Comparison of ENCODE assay signal across 26 mouse cellular contexts in genomic region chr4:41583353-41583752, GRCm38 (mm10). TPM values are rescaled to one million over a fixed set of nuclear protein-coding genes. Genes with fewer than 3 reads are reported as not detected.
DNase-seq lines count a peak whose midpoint lies in the region; ATAC-seq and TF ChIP-seq lines count a peak whose summit lies in the region.
"Had no signal": no experiment of that assay in that cellular context is flagged by ENCODE, and none has a peak within 500 bp of the region (broad histone marks: within the 10 kb centered on the region; RNA-seq: fewer than 3 reads in every experiment).

No protein-coding gene starts in this region.

- H3K9me3 ChIP-seq in midbrain, embryonic 12.5 days, result no peaks in the 10 kb centered on the region
- no peaks in the 10 kb centered on the region for H3K9me3 ChIP-seq in midbrain, postnatal 0 days (ENCODE audit: low read length)
- no peaks in the 10 kb centered on the region for H3K9me3 ChIP-seq in midbrain, embryonic 13.5 days
- H3K9me3 ChIP-seq in midbrain, embryonic 16.5 days (replicated peaks; ENCODE audit: control insufficient read depth, low read length, poor library complexity, severe bottlenecking), result no peaks in the 10 kb centered on the region
- H3K9me3 ChIP-seq: forebrain, embryonic 10.5 days; forebrain, embryonic 13.5 days; heart, embryonic 12.5 days; heart, embryonic 15.5 days; hindbrain, embryonic 10.5 days; hindbrain, embryonic 15.5 days had no signal

- no peaks in the 10 kb centered on the region for H3K27me3 ChIP-seq in midbrain, embryonic 12.5 days
- no peaks in the 10 kb centered on the region for H3K27me3 ChIP-seq in midbrain, postnatal 0 days (ENCODE audit: insufficient read depth, low read length)
- no peaks in the 10 kb centered on the region for H3K27me3 ChIP-seq in midbrain, embryonic 13.5 days
- H3K27me3 ChIP-seq in midbrain, embryonic 16.5 days (ENCODE audit: control insufficient read depth, insufficient read depth, low read depth, low read length), result no peaks in the 10 kb centered on the region

- no peak overlapping the region for H3K4me3 ChIP-seq in midbrain, embryonic 12.5 days
- no peak overlapping the region for H3K4me3 ChIP-seq in midbrain, postnatal 0 days (ENCODE audit: low read depth, low read length)
- H3K4me3 ChIP-seq in midbrain, embryonic 13.5 days (replicated peaks), result no peak overlapping the region
- H3K4me3 ChIP-seq in midbrain, embryonic 16.5 days (ENCODE audit: low read depth, low read length), result no peak overlapping the region
- H3K4me3 ChIP-seq: forebrain, embryonic 10.5 days; forebrain, embryonic 13.5 days; gastrocnemius, adult 2 months; heart, embryonic 12.5 days; heart, embryonic 15.5 days; hindbrain, embryonic 10.5 days; hindbrain, embryonic 15.5 days had no signal

- no peak overlapping the region for H3K27ac ChIP-seq in midbrain, embryonic 12.5 days (replicated peaks)
- no peak overlapping the region for H3K27ac ChIP-seq in midbrain, postnatal 0 days (ENCODE audit: low read depth, low read length)
- no peak overlapping the region for H3K27ac ChIP-seq in midbrain, embryonic 13.5 days
- H3K27ac ChIP-seq in midbrain, embryonic 16.5 days (ENCODE audit: low read length), result no peak overlapping the region
- H3K27ac ChIP-seq: forebrain, embryonic 10.5 days; forebrain, embryonic 13.5 days; gastrocnemius, adult 2 months; heart, embryonic 15.5 days; hindbrain, embryonic 10.5 days; hindbrain, embryonic 15.5 days had no signal

- no peak for DNase-seq in midbrain, postnatal 0 days (ENCODE audit: low spot score)
- peak; percentile 28 for DNase-seq in brain, embryonic 14.5 days (ENCODE audit: low read depth)
- no peak for DNase-seq in retina, embryonic 14.5 days (ENCODE audit: low spot score)
- DNase-seq: cerebellum, adult 11-12 months; cerebellum, adult 8-10 months; cerebellum, postnatal 10 days; cerebellum, postnatal 36 days; embryo, embryonic 11 days; forebrain, postnatal 0 days; gastrocnemius, adult 2 months; gastrocnemius, postnatal 14 days; heart, adult 11 months; heart, postnatal 10 days; heart, postnatal 36 days had no signal

- H3K9ac ChIP-seq in midbrain, embryonic 12.5 days (replicated peaks), result no peak overlapping the region
- no peak overlapping the region for H3K9ac ChIP-seq in midbrain, postnatal 0 days (replicated peaks; ENCODE audit: low read length, poor library complexity, severe bottlenecking)
- no peak overlapping the region for H3K9ac ChIP-seq in midbrain, embryonic 13.5 days (replicated peaks)
- H3K9ac ChIP-seq in midbrain, embryonic 16.5 days (ENCODE audit: low read depth, low read length), result no peak overlapping the region
- H3K9ac ChIP-seq: forebrain, embryonic 13.5 days; forebrain, postnatal 0 days; heart, embryonic 12.5 days; heart, embryonic 15.5 days; hindbrain, embryonic 15.5 days had no signal

- WGBS in midbrain, embryonic 12.5 days, result 68% methylated on average over 7 of the region's 7 CpGs
- WGBS in midbrain, postnatal 0 days, result 55% methylated on average over 7 of the region's 7 CpGs
- 52% methylated on average over 7 of the region's 7 CpGs for WGBS in midbrain, embryonic 13.5 days
- whole genome bisulfite sequencing in midbrain, embryonic 16.5 days, result 47% methylated on average over 7 of the region's 7 CpGs

- peaks cover under 1% of the 10 kb centered on the region; the same call in 1 of the 2 replicates for H3K4me1 ChIP-seq in midbrain, embryonic 12.5 days
- H3K4me1 ChIP-seq in midbrain, postnatal 0 days (ENCODE audit: insufficient read depth, low read length), result no peaks in the 10 kb centered on the region
- H3K4me1 ChIP-seq in midbrain, embryonic 13.5 days (replicated peaks), result peaks cover 9% of the 10 kb centered on the region
- no peaks in the 10 kb centered on the region for H3K4me1 ChIP-seq in midbrain, embryonic 16.5 days (ENCODE audit: control insufficient read depth, insufficient read depth, low read length)
- H3K4me1 ChIP-seq: forebrain, embryonic 10.5 days; heart, embryonic 12.5 days; heart, embryonic 15.5 days had no signal

- H3K36me3 ChIP-seq in midbrain, embryonic 12.5 days, result no peaks in the 10 kb centered on the region
- no peaks in the 10 kb centered on the region for H3K36me3 ChIP-seq in midbrain, postnatal 0 days (ENCODE audit: insufficient read depth, low read length)
- H3K36me3 ChIP-seq in midbrain, embryonic 13.5 days, result no peaks in the 10 kb centered on the region
- H3K36me3 ChIP-seq in midbrain, embryonic 16.5 days (ENCODE audit: control insufficient read depth, insufficient read depth, low read length), result no peaks in the 10 kb centered on the region
- H3K36me3 ChIP-seq: forebrain, embryonic 10.5 days; heart, embryonic 12.5 days; heart, embryonic 15.5 days; hindbrain, embryonic 10.5 days; hindbrain, embryonic 15.5 days had no signal

- TF ChIP-seq CTCF in midbrain, postnatal 0 days (IDR thresholded peaks at IDR 0.05), result no peak
- no peak for TF ChIP-seq CTCF in brain, embryonic 14.5 days (IDR thresholded peaks at IDR 0.05; ENCODE audit: borderline replicate concordance, extremely low read depth, insufficient read depth, insufficient read length)

- no peak overlapping the region for H3K4me2 ChIP-seq in midbrain, embryonic 12.5 days (replicated peaks)
- H3K4me2 ChIP-seq in midbrain, postnatal 0 days (ENCODE audit: low read depth, low read length, poor library complexity, severe bottlenecking), result no peak overlapping the region
- H3K4me2 ChIP-seq in midbrain, embryonic 13.5 days (replicated peaks), result no peak overlapping the region
- H3K4me2 ChIP-seq in midbrain, embryonic 16.5 days (ENCODE audit: low read length), result no peak overlapping the region
- H3K4me2 ChIP-seq: forebrain, embryonic 13.5 days; heart, embryonic 12.5 days; heart, embryonic 15.5 days; hindbrain, embryonic 15.5 days had no signal

- no peak for TF ChIP-seq POLR2A in brain, embryonic 14.5 days (IDR thresholded peaks at IDR 0.05; ENCODE audit: borderline replicate concordance, extremely low read depth, insufficient read depth, insufficient read length, poor library complexity, severe bottlenecking)

- ATAC-seq in midbrain, embryonic 12.5 days (ENCODE audit: low FRiP score, low read depth), result peak; percentile 58
- ATAC-seq in midbrain, postnatal 0 days (ENCODE audit: low FRiP score), result no peak
- peak; percentile 86 for ATAC-seq in midbrain, embryonic 13.5 days
- ATAC-seq in midbrain, embryonic 16.5 days, result peak; percentile 67; the same call in 1 of the 2 replicates
- ATAC-seq: CD4-positive, CD25-positive, alpha-beta regulatory T cell, adult 4 months; forebrain, embryonic 13.5 days; forebrain, postnatal 0 days had no signal

RNA-seq across cellular contexts. Expression of gene Dnaic1, which starts 13.8 kb away (rescaled TPM):
- 2.3 and 2.5 TPM in 2 replicates for polyA plus RNA-seq in midbrain, embryonic 12.5 days (2016; fragmentation: Nextera tagmentation; extraction: Ambion mirVana)
- 1.7 and 6.1 TPM in 2 replicates for total RNA-seq in midbrain, postnatal 0 days (2014; rRNA removed)
- 3.2 and 3.8 TPM in 2 replicates for polyA plus RNA-seq in midbrain, postnatal 0 days (2015; fragmentation: Nextera tagmentation; extraction: Ambion mirVana)
- polyA plus RNA-seq in brain, embryonic 14.5 days (2012; rRNA removed), result 2.3 and 2.8 TPM in 2 replicates
- 2.4 and 2.7 TPM in 2 replicates for polyA plus RNA-seq in midbrain, embryonic 13.5 days (2015; fragmentation: Nextera tagmentation; extraction: Ambion mirVana)
- 1.4 and 2.6 TPM in 2 replicates for polyA plus RNA-seq in midbrain, embryonic 16.5 days (2015; fragmentation: Nextera tagmentation; extraction: Ambion mirVana)
- total RNA-seq: MEL had no signal
- polyA plus RNA-seq: C2C12; CD4-positive, CD25-positive, alpha-beta regulatory T cell, adult 4 months had no signal

RNA-seq across cellular contexts. Expression of gene Fam219a, which starts 14.0 kb away (rescaled TPM):
- 11.4 and 11.9 TPM in 2 replicates for polyA plus RNA-seq in midbrain, embryonic 12.5 days (2016; fragmentation: Nextera tagmentation; extraction: Ambion mirVana)
- 125 and 130 TPM in 2 replicates for total RNA-seq in midbrain, postnatal 0 days (2014; rRNA removed)
- 20.5 and 24.1 TPM in 2 replicates for polyA plus RNA-seq in midbrain, postnatal 0 days (2015; fragmentation: Nextera tagmentation; extraction: Ambion mirVana)
- polyA plus RNA-seq in brain, embryonic 14.5 days (2012; rRNA removed), result 78.6 and 97.8 TPM in 2 replicates
- 13.1 and 18.8 TPM in 2 replicates for polyA plus RNA-seq in midbrain, embryonic 13.5 days (2015; fragmentation: Nextera tagmentation; extraction: Ambion mirVana)
- 16.4 and 21.7 TPM in 2 replicates for polyA plus RNA-seq in midbrain, embryonic 16.5 days (2015; fragmentation: Nextera tagmentation; extraction: Ambion mirVana)

RNA-seq across cellular contexts. Expression of gene Enho, which starts 56.8 kb away (rescaled TPM):
- polyA plus RNA-seq in midbrain, embryonic 12.5 days (2016; fragmentation: Nextera tagmentation; extraction: Ambion mirVana), result 59.3 and 65.4 TPM in 2 replicates
- total RNA-seq in midbrain, postnatal 0 days (2014; rRNA removed), result 167 and 217 TPM in 2 replicates
- 146 and 157 TPM in 2 replicates for polyA plus RNA-seq in midbrain, postnatal 0 days (2015; fragmentation: Nextera tagmentation; extraction: Ambion mirVana)
- polyA plus RNA-seq in brain, embryonic 14.5 days (2012; rRNA removed), result 124 and 147 TPM in 2 replicates
- 81.6 and 92.1 TPM in 2 replicates for polyA plus RNA-seq in midbrain, embryonic 13.5 days (2015; fragmentation: Nextera tagmentation; extraction: Ambion mirVana)
- 103 and 120 TPM in 2 replicates for polyA plus RNA-seq in midbrain, embryonic 16.5 days (2015; fragmentation: Nextera tagmentation; extraction: Ambion mirVana)
- polyA plus RNA-seq: CD4-positive, CD25-positive, alpha-beta regulatory T cell, adult 4 months had no signal
